Mouse (Mus musculus): ENCODE results near the gene Atp2a1. TPM values are rescaled to one million over a fixed set of nuclear protein-coding genes. Genes with fewer than 3 reads are reported as not detected.
"Not testable (repeated sequence)": the region's sequence is repeated elsewhere in the genome, so short reads cannot be mapped to it uniquely, and the experiment has no call there.

Atp2a1 gene
- total RNA-seq, 2 experiments from 2014 or later: 0.20 TPM; not detected in 1

GRCm38 (mm10) chr7:126428631-126429502 lies 34.0 kb downstream of the Atp2a1 start, which contains the start of gene Rabep2:
TSS of gene Rabep2 (plus strand) at chr7:126428759.
- peak; percentile 88 to 96 for DNase-seq (ENCODE audit: extremely low spot score in 1 of 2, low spot score in 2 of 2)

DNA sequence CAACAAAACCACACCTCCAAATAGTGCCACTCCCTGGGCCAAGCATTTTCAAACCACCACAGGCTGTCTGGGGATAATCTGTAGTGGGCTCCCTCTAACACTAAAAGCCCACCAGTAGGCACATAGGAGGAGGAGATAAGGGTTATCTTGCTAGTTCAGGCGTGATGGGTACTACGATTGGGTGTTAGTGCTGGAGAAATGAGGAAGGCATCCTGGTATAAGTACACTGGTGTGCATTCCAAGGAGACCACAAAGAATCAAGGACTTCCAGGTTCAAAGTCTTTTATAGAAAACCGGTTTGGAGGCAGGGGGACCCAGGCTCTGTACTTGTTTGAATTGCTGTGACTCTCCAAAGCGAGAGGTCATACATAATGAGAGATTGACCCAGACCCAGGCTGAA lies 34.8 kb downstream of the Atp2a1 start:
- intact Hi-C loops (cut with DNase I): no loop called here

More at GRCm38 (mm10) chr7:126428631-126429502, 34.0 kb downstream of the Atp2a1 start, which contains the start of gene Rabep2:
- intact Hi-C loops (cut with DNase I): no loop called here

DNA sequence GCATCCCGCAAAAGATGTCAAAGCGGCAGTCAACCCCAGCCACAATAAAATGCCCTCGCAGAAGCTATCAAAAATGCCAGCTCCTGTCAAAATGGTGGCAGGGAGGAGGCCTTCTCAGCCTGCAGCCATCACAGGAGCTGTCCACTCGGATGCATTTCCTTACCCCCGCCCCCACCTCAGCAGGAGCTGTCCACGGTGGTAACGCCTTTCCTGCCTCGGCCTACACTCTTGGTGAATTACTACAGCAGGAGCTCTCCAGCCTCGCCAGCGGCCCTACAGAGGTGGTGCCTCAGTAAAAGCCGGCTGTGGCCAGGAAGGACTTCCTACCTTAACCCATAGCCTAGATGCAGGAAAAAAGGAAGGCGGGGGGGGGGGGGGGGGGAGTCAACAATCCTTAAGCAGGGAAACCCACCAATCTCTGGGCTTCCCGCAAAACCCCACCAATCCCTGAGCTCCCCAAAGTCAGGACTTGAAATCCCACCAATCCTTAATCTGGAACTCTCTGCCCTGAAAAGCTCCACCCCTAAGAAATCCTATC lies 35.5 kb downstream of the Atp2a1 start:
- no peak for DNase-seq (ENCODE audit: extremely low spot score in 1 of 2, low spot score in 2 of 2)
- intact Hi-C loops (cut with DNase I): no loop called here

More for the DNA sequence above, 34.8 kb downstream of the Atp2a1 start:
- DNase-seq (ENCODE audit: extremely low spot score in 1 of 2, low spot score in 2 of 2): no peak

- intact Hi-C loops (cut with DNase I): no loop called here
Observed at GRCm38 (mm10) chr7:126424161-126424560, 38.7 kb downstream of the Atp2a1 start.

DNA sequence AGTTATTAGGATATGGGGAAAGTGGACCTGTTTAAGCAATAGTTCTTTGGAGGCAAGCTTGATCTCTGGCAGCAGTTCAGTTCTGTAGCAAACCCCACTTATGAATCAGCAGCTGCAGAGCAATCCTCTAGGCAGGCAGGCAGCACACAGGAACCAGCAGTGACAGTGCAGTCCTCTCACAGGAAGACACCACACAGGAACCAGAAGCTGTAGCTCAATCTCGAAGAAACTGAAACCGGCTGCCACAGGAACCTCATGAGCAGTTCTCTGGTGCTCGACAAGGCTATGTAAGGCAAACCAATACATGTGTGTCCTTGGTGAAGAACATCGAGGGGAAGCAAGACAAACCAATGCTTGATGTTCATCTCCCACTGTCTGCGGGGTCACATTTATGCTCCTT lies 41.2 kb downstream of the Atp2a1 start:
- no peak for DNase-seq (ENCODE audit: extremely low spot score in 1 of 2, low spot score in 2 of 2)
- intact Hi-C loops (cut with DNase I): no loop called here

More at GRCm38 (mm10) chr7:126424161-126424560, 38.7 kb downstream of the Atp2a1 start:
- DNase-seq (ENCODE audit: extremely low spot score in 1 of 2, low spot score in 2 of 2): no peak

DNA sequence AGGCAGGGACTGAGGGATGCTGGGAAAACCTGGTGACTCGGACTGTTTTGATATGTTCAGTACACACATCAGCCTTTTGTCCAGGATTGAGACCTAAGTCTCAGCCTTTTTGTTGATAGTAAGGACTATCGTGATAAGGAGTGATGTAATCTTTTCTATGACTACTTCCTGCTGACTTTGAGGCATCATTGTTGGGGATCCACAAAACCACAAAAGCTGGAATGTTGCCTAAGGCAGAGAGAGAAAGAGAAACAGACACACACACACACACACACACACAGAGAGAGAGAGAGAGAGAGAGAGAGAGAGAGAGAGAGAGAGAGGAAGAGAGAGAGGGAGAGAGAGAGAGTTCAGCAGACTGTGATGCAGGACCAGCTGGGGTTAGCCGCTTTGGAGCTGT lies 44.4 kb downstream of the Atp2a1 start:
- DNase-seq (ENCODE audit: extremely low spot score in 1 of 2, low spot score in 2 of 2): no peak
- intact Hi-C loops (cut with DNase I): no loop called here

- DNase-seq (ENCODE audit: extremely low spot score in 1 of 2, low spot score in 2 of 2): no peak
- intact Hi-C loops (cut with DNase I): no loop called here
Observed at GRCm38 (mm10) chr7:126417606-126418005, 45.3 kb downstream of the Atp2a1 start.

- intact Hi-C loops (cut with DNase I): no loop called here
- DNase-seq (ENCODE audit: extremely low spot score in 1 of 2, low spot score in 2 of 2): no peak
Observed at GRCm38 (mm10) chr7:126417045-126417444, 45.9 kb downstream of the Atp2a1 start.

DNA sequence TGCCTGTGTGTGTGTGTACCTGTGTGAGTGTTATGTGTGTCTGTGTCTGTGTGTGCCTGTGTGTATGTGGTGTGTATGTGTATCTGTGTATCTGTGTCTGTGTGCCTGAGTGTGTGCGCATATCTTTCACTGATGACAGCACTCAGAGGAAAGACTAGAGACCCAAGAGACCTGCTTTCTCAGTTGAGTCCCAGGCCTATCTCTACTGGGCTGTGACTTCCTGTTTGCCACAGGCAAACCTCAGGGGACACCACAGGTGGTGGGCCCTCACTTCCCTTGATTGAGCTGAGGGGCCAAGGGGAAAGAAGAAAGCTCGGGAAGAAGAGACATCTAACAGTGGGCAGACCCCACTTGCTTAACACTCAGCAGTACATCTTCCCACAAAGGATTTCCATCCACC lies 46.3 kb downstream of the Atp2a1 start:
- DNase-seq (ENCODE audit: extremely low spot score in 1 of 2, low spot score in 2 of 2): no peak
- intact Hi-C loops (cut with DNase I): no loop called here

- DNase-seq (ENCODE audit: extremely low spot score in 1 of 2, low spot score in 2 of 2): no peak
- intact Hi-C loops (cut with DNase I): no loop called here
Observed at GRCm38 (mm10) chr7:126414725-126415124, 48.2 kb downstream of the Atp2a1 start, which contains the start of gene Cd19. TSS of gene Cd19 (minus strand) at chr7:126414889.

- no peak for DNase-seq (ENCODE audit: extremely low spot score in 1 of 2, low spot score in 2 of 2)
- intact Hi-C loops (cut with DNase I): no loop called here
Observed at GRCm38 (mm10) chr7:126411061-126411460, 51.8 kb downstream of the Atp2a1 start.

- intact Hi-C loops (cut with DNase I): no loop called here
- no peak for DNase-seq (ENCODE audit: extremely low spot score in 1 of 2, low spot score in 2 of 2)
Observed at GRCm38 (mm10) chr7:126408686-126409085, 54.2 kb downstream of the Atp2a1 start.

DNA sequence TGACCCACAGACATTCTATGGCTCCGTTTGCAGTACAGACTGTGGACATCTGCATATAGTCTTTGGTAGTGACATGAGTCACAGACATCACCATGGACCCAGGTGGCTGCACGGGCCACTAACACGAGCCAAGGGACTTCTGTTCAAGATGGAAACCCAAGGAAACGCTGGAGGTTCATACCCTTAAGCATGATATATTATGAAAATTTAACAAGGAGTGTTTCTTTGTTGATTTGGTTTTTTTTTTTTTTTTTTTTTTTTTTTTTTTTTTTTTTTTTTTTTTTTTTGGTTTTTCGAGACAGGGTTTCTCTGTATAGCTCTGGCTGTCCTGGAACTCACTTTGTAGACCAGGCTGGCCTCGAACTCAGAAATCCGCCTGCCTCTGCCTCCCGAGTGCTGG lies 60.4 kb downstream of the Atp2a1 start:
- not testable (repeated sequence) for DNase-seq (ENCODE audit: extremely low spot score in 1 of 2, low spot score in 2 of 2)
- intact Hi-C loops (cut with DNase I): loop anchor here (5.0 kb wide), 1 partner anchor 115 kb away; no protein-coding TSS in a partner anchor

DNA sequence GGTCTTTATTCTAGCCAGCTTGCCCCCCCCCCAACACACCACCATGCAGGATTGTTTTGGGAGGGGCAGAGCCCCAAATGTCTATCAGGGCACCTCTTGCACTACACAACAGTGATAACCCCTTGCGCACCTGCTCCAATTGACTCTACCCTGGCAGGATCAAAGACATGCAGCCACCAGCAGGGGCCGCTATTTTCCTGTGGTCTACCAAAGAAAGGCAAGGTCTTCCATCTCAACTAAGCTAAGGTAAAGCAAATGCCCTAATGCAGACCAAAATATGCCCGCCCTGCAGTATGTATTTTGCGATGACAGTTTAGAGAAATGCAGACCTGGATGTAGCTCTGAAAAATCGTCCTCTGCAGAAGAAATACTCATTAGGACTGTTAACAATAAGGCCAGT lies 63.4 kb downstream of the Atp2a1 start:
- DNase-seq (ENCODE audit: extremely low spot score in 1 of 2, low spot score in 2 of 2): peak; percentile 51 to 85
- intact Hi-C loops (cut with DNase I): no loop called here

DNA sequence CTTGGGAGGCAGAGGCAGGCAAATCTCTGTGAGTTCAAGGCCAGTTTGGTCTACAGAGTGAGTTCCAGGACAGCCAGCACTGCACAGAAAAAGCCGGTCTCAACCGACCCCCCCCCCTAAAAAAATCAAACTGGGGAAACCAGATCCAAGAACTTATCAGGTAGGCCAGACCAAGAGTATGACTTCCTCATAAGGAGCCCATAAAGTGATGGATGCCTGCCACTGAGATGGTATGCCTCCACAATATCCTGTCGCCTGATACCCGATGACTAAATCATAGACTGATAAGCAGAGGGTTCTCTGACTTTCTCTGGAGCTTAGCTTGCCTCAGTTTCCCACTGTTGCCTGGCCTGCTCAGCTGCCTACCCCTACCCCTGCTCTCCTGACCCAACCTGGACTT lies 65.1 kb downstream of the Atp2a1 start:
- intact Hi-C loops (cut with DNase I): loop anchor here (2.0 kb wide), 1 partner anchor 131 kb away; no protein-coding TSS in a partner anchor
- no peak for DNase-seq (ENCODE audit: extremely low spot score in 1 of 2, low spot score in 2 of 2)

- DNase-seq (ENCODE audit: extremely low spot score in 1 of 2, low spot score in 2 of 2): no peak
- intact Hi-C loops (cut with DNase I): loop anchor here (2.0 kb wide), 1 partner anchor 132 kb away; no protein-coding TSS in a partner anchor
Observed at GRCm38 (mm10) chr7:126397221-126397620, 65.7 kb downstream of the Atp2a1 start.

- intact Hi-C loops (cut with DNase I): loop anchor here (2.0 kb wide), 1 partner anchor 132 kb away; no protein-coding TSS in a partner anchor
- peak; percentile 92 to 99 for DNase-seq (ENCODE audit: extremely low spot score in 1 of 2, low spot score in 2 of 2)
Observed at GRCm38 (mm10) chr7:126396298-126397119, 66.4 kb downstream of the Atp2a1 start, which contains the start of gene Nfatc2ip. TSS of gene Nfatc2ip (minus strand) at chr7:126396737.

All from left cerebral cortex, postnatal 10 days (tissue).